Mouse (Mus musculus) kidney, postnatal 14 days (tissue): ENCODE results near the gene Oaz3.

ENCODE experiments used
- DNase-seq: peaks from one replicate; pipeline ENCODE4 v3.0.0; 2022; ENCODE audit warnings: mixed read lengths

Oaz3 gene

GRCm38 (mm10) chr3:94386671-94387070 is 57.0 kb downstream of the Oaz3 start:
- DNase-seq: no peak

- DNase-seq: no peak
Measured at GRCm38 (mm10) chr3:94383476-94383875, 60.2 kb downstream of the Oaz3 start.
